Mouse (Mus musculus) lung, postnatal 25 days (tissue): ENCODE data around the gene Adamts7.

Source experiments
- DNase-seq: peaks from one replicate; pipeline ENCODE4 v3.0.0; 2022; ENCODE audit warnings: low spot score

The Adamts7 gene

DNA sequence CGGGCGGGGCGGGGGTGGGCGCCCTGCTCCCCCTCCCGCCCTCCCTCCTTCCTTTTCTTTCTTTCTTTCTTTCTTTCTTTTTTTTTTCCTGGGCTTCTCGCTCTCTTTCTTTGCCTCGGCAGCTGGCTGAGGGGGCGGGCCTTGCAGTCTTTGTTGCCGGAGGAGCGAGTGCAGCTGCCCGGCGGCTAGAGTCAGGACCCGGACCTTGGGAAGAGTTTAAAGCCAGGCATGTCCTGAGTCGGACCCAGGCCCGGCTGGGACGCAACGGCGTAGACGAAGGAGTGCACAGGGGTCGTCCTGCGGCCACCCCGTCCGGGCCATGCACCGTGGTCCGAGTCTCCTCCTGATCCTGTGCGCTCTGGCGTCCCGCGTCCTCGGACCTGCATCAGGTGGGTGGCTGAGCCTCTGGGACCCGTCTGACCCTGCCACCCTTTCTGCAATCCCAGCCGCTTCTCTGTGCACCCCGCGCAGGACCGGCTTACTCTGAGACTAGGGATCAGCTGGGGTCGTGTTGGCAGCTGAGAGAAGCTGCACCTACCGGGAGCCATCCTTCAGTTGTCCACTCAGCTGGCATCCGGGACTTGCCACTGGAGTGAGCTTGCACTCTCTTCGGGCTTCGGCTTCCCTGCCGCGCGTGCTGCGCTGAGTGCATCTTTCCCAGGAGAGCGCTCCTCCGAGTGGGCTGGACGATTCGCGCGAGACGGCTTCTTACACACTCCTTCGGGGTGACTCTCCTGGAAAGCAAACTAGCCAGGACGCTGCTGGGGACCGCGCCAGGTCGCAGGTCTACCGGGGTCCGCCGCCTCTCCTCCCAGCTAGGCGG lies at the start of gene Adamts7:
TSS of gene Adamts7 (plus strand) at position 144 of the 823 bp plus-strand sequence.
- DNase-seq = peak; percentile 23

GRCm38 (mm10) chr9:90113151-90113550 lies 49.7 kb upstream of the Adamts7 start:
- peak; percentile 35 for DNase-seq

DNA sequence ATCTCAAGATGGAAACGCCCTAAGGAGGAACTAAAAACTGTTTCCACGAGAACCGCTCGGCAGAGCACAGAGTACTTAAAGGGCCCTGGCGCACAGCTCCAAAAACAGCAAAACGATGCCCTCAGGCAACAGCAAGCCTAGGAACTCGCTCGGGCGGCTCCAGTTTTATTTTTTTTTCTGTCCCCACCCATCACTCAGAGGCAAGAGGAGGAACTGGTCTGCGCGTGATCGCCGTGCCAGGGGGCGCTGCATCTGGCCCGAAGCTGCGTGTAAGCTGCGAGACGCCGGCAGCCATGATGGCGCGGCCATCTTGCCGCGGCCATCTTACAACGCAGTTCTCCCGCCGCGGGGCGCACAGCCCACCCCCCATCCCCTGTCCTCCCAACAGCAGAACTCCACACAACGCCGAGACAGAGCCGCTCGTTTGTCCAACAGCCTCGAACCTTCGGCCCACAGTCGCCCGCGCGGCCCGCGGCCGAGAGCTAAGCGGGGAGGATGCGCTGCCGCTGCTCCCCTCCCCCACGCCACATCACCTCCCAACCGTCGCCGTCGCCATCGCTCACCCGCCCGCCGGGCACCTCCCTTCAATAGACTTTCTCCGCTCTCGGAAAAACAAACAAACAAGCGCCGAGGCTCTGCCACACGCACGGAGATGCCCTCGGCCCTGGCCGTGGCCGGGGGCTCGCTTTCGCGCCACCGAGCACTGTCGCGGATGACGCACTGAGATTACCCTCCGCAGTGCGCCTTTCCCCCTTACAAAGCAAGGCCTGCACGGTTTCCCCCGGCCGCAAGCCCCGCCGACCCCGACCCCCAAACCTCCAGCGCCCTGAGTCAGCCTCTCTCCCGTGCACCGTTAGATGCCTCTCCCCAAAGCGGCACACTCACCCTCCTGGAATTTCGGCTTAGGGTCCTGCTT lies 49.0 kb upstream of the Adamts7 start:
- peak; percentile 96 for DNase-seq

DNA sequence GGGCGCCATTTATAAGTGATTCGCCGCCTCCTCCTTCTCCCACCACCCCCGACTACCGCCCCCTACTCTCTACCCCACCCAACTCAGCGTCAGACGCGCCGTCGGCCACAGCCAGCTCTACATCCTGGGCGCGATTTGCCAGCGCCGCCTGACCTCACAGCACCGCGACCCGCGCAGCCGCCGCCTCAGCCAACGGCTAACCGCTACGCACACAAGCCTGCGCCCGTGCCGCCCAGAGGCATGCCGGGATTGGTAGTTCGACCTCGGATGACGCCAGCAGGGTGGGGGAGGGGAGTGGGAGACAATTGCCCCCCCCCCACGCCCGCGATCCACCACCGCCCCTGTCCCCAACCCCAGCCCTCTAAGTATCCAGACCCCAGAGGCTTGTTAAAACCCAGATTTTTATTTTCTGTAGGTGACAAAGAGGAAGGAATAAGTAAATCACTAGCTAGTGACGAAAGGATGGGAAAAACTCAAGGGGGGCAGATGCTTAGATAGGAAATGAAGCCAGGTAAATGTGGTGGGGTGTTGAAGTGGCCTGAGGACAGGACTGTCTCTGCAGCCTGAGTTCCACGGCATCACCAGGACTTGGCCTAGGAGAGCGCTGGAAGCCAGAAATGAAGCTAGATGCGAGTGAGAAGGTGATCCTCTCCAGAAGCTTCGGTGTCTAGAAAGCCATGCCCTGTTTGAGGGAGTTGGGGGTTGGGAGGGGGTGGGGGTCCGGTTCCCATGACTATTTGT lies 48.1 kb upstream of the Adamts7 start, which contains the start of gene Morf4l1:
TSS of gene Morf4l1 (minus strand) at position 208 of the 741 bp plus-strand sequence.
- peak; percentile 98 for DNase-seq

DNA sequence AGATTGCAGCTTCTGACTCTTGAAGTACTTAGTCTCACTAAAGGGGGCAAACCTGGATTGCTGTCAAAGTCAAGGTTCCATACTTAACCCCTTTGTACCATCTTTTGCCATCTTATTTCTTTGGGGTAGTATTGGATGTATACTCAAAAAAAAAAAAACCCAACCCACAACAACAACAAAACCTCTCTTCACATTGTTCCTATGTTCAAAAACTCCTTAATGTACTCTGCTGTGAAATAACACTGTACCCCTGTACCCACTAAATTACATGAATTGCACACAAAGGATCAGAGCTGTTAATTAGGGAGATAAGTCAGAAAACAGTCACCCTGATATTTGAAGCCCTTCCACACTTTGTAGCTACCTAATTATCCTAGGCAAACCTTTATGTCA lies 47.6 kb upstream of the Adamts7 start:
- no peak for DNase-seq

DNA sequence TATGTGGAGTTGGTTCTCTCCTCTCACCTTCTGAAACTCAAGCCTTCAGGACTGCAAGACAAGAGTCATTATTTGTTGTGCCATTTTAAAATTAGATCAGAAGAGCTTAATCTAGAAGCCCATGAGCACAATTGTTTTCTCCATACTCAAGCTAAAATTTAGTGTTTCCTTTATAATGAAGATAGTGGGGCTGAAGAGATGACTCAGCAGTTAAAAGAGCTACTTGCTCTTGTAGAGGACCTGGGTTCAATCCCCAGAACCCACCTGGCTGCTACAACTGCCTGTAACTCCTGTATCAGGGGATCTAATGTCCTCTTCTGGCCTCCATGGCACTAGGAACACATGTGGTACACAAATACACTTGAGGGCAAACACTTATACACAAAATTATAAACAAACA lies 45.6 kb upstream of the Adamts7 start:
- DNase-seq = no peak

DNA sequence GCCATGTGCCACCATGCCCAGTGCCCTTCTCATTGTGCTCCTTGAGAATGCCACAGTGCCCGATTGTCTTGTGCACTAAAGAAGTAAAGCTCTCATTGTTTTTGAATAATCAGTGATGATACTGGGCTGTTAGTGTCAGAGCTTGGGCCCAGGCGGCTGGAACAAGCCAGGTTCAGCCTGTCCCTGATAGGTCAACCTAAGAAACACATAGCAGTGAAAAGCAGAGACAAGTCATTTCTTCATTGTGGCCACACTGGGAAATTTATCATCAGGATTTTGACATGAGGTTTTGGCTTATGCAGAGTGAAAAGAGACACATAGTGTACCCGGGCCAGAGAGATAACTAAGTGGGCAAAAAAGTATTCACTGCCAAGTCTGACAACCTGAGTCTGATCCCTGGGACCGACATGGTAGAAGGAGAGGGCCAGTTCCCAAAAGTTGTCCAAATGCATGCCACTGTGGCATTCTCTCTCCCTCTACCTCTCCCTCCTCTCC lies 40.6 kb upstream of the Adamts7 start:
- DNase-seq = no peak

GRCm38 (mm10) chr9:90124156-90124872 lies 38.6 kb upstream of the Adamts7 start:
- DNase-seq = no peak

DNA sequence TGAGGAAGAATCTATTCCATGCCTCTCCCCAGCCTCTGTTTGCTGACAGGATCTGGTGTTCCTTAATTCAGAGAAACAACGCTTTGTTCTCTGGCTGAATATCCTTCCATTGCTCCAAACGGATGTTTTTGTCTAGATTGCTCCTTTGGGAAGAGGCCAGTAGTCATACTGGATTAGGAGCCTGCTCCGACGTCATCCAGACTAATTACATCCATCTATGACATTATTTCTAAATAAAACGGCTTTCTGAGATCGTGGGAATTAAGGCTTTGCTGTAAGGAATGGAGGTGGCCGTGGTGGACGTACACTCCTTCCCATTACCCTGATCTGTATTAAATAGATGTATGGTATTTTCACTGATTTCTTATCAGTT lies 38.0 kb upstream of the Adamts7 start:
- DNase-seq = peak; percentile 36

GRCm38 (mm10) chr9:90125416-90126099 lies 37.3 kb upstream of the Adamts7 start:
- no peak for DNase-seq

DNA sequence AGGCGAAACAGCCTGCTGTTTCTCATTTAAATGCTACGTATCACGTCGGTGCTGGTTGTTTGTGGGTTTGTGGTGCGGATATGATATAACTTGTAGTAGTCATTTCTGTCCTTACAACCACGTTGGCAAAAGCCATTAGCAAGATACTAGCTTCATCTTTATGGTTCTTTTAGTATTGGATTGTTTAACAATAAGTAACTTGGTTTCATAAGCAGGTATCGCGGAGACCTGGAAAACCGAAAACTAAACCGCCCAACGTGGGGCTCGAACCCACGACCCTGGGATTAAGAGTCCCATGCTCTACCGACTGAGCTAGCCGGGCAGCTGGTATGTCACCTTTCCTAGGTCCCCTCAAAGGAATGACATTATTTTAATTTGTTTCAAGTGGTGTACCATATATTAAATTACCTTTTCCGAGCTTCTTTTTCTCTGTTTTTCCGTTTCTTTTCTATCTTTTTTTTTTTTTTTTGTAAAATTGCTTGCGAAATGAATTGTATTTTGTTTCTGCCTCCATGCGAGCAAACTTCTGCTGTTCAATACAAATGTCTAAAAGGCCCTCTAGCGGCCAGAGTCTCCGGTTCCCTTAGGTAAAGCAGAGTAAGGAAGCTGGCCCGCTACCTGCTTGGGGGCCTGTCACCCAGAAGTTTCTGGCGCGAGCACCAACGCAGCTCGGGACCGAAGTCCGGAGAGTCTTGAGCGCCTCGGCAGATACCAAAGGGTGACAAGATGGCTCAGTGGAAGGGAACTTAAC lies 36.4 kb upstream of the Adamts7 start:
- DNase-seq = peak; percentile 86

GRCm38 (mm10) chr9:90127146-90127545 lies 35.7 kb upstream of the Adamts7 start:
- no peak for DNase-seq

DNA sequence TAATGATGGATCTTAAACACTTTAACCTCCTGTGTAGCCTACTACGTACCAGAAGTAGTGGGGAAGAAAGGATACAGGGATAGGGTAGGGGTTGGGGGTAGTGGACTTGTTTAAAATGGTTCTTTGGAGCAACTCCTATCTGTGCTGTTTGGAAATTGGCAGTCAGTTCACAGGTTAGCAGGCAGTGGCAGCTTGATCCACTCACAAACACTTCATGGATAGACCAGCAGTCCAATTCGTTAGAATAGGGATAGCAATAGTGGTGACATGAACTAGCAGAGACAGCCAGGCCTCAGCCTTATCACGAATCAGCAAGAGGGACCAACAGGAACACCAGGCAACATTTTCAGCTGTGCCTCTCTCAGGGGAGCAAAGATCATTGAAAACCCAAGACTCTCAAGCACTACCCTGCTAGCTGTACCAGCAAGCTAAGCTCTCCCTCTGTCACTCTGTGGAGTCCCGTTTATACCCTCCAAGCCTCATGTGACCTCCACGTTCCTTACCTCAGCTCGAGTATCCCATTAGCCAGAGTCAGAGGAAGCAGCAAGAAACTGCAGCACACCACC lies 34.1 kb upstream of the Adamts7 start:
- no peak for DNase-seq

GRCm38 (mm10) chr9:90133562-90134355 lies 29.1 kb upstream of the Adamts7 start:
- DNase-seq = no peak

DNA sequence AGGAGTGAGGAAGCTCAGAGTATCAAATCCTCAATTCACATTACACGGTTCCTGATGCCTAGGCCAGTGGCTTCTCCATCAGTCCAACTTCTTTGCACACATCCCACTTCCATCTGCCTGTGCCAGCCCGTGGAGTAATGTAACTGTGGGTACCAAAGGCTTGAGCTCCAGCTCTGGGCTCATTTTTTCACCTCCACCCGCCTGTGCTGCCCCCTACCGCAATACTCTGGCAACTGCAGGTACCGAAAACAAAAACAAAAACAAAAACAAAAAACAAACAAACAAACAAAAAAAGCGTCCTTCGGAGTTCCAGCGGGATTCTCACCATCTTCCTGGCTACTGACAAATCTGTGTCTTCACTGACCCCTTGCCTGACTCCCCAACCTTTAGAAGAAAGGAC lies 27.4 kb upstream of the Adamts7 start:
- DNase-seq = no peak

DNA sequence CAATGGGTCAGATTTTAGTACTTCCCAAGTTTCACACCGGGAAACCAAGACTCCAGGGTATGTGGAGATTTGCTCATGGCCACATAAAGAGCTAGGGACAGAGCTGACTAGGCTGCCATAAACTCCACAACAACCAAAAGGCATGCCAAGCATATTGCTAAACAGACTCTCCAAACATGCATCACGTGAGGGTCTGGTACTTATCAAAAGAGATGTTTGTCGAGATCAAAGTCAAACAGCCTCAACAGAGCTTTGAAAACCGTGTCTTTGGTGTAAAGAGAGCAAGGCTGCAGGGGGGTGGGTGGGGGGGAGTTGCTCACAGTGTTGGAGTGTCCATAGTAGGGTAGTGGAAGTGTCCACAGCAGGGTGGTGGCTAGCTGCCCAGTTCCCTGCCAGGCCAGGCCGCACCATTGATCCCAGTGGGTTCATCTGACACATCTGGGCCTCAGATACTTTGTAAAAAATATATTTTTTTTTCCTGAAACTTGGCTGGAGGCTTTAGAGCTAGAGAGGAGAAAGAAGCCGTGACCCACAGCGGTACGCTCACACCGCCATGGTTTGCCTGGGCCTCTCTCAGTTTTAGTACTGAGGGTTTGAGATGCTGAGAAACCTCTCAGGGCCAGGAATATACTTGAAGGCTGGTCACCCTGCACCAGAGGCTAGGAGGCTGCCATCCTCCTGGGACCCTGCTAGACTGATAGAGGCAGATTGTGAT lies 26.7 kb upstream of the Adamts7 start:
- peak; percentile 14 for DNase-seq

DNA sequence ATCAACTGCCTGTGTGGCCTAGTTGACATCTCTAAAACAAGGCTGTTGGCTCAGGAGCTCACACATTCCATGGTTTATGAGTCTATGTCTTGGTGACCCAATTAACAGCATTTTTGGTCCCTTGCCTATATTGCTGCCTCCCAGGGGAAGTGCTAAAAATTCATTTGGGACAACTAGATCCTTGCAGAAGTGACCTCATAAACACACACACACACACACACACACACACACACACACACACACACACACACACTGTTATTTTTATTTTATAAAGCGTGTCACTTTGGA lies 26.2 kb upstream of the Adamts7 start:
- DNase-seq = no peak

GRCm38 (mm10) chr9:90145788-90146187 lies 17.1 kb upstream of the Adamts7 start:
- DNase-seq = no peak
